Mouse (Mus musculus): ENCODE data around the gene Tecta. TPM values are rescaled to one million over a fixed set of nuclear protein-coding genes. Genes with fewer than 3 reads are reported as not detected.

The Tecta gene
- total and polyA plus RNA-seq, 3 experiments = 0.11 TPM; not detected in 2

DNA sequence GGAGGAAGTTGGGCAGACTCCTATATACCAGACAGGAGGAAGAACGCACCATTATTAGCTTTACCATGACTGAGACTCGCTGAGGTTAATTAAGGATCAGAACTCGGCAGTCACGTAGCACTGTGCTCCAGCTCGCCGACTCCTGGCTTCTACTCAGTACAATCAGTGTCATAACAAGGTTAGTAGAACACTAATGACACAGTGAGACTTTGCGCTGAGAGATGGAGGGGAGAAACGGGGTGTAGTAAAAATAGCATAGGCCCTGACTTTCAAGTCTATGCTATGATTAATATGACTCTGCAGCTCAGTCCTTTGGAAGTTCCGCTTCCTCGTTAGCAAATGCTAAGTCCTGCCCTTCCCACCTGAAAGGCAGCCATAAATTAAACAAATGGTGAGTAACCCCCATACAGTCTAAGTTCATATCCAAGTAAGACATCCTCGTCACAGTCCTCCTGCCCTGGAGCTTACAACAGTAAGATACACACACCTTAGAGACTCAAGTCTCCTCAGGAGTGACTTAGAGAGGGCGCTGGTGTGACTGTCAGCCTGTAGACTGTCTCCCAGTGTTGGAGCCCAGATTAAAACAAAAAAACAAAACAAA, 17.7 kb upstream of the Tecta start:
- ATAC-seq (ENCODE audit: extremely low read depth, insufficient number of reproducible peaks, low FRiP score, poor library complexity, severe bottlenecking) (no peak), DNase-seq (ENCODE audit: low spot score) (no peak)
- Histone ChIP-seq H3K36me3 (replicated peaks) (peaks cover 92% of the 10 kb centered on the region), H3K4me3 (ENCODE audit: low read depth, low read length) (no peak overlapping the region), H3K27me3 (ENCODE audit: insufficient read depth, low read length) (no peaks in the 10 kb centered on the region), H3K4me1 (ENCODE audit: insufficient read depth, low read depth, low read length) (no peaks in the 10 kb centered on the region; the same call in 1 of the 2 replicates), H3K9me3 (replicated peaks) (no peaks in the 10 kb centered on the region)
- no peak for TF ChIP-seq POLR2AphosphoS5 (IDR thresholded peaks at IDR 0.05; ENCODE audit: insufficient replicate concordance, low read depth, low read length)

DNA sequence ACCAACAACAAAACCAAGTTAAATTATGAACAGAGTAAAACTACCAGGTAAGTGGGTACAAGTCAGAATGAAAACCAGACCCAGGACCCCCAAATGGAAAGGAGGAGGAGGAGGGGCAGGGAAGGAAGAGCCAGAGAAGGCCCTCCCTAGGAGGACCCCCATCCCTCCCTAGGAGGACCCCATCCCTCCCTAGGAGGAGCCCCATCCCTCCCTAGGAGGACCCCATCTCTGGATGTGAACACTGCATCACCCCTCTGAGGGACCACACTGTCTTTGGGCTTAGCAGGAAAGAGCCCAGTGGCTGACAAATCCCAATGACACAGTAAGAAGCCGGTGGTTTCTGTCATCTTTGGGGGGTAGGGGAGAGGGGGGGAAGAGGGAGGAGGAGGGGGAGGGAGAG, 15.5 kb upstream of the Tecta start:
- ATAC-seq (ENCODE audit: extremely low read depth, insufficient number of reproducible peaks, low FRiP score, poor library complexity, severe bottlenecking) (no peak), DNase-seq (ENCODE audit: low spot score) (no peak)
- H3K27me3 ChIP-seq (ENCODE audit: insufficient read depth, low read length) = no peaks in the 10 kb centered on the region
- H3K4me3 ChIP-seq (ENCODE audit: low read depth, low read length) = no peak overlapping the region
- H3K36me3 ChIP-seq (replicated peaks) = peaks cover 78% of the 10 kb centered on the region
- no peaks in the 10 kb centered on the region for H3K4me1 ChIP-seq (ENCODE audit: insufficient read depth, low read depth, low read length)
- TF ChIP-seq CTCF (IDR thresholded peaks at IDR 0.05; ENCODE audit: low read depth, low read length) = no peak
- TF ChIP-seq GATA2 (IDR thresholded peaks at IDR 0.05; ENCODE audit: borderline replicate concordance, low read depth, low read length) = no peak
- TF ChIP-seq GATA1 (IDR thresholded peaks at IDR 0.05; ENCODE audit: borderline replicate concordance, low read length) = no peak
- no peak for TF ChIP-seq POLR2AphosphoS5 (IDR thresholded peaks at IDR 0.05; ENCODE audit: insufficient replicate concordance, low read depth, low read length)
- no peak for TF ChIP-seq TAL1 (conservative IDR thresholded peaks at IDR 0.05; ENCODE audit: low read depth, low read length)
- H3K9me3 ChIP-seq (replicated peaks) = no peaks in the 10 kb centered on the region

DNA sequence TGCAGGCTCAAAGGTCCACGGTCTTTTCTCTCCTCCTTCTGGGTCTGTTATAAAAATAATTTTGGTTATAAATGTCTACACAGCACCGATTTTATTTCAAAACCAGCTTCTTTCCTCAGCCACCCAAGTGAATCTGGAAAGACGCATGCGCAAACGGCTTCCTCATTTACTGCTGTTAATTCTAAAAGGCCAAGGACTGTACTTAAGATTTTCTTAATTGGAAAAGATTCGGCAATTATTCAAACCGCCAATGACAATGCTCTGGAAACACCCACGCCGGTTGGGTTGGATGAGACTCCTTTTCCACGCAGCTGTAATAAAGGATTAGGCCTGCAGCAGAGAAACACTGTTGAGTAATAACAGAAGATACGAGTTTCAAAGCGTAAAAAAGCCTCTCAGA, 13.6 kb upstream of the Tecta start:
- TF ChIP-seq TAL1 (conservative IDR thresholded peaks at IDR 0.05; ENCODE audit: low read depth, low read length) (no peak), GATA2 (IDR thresholded peaks at IDR 0.05; ENCODE audit: borderline replicate concordance, low read depth, low read length) (no peak), POLR2AphosphoS5 (IDR thresholded peaks at IDR 0.05; ENCODE audit: insufficient replicate concordance, low read depth, low read length) (no peak), CTCF (IDR thresholded peaks at IDR 0.05; ENCODE audit: low read depth, low read length) (no peak), GATA1 (IDR thresholded peaks at IDR 0.05; ENCODE audit: borderline replicate concordance, low read length) (no peak)
- DNase-seq (ENCODE audit: low spot score) (no peak), ATAC-seq (ENCODE audit: extremely low read depth, insufficient number of reproducible peaks, low FRiP score, poor library complexity, severe bottlenecking) (no peak)
- Histone ChIP-seq H3K4me1 (ENCODE audit: insufficient read depth, low read depth, low read length) (no peaks in the 10 kb centered on the region), H3K27me3 (ENCODE audit: insufficient read depth, low read length) (no peaks in the 10 kb centered on the region), H3K4me3 (ENCODE audit: low read depth, low read length) (no peak overlapping the region), H3K36me3 (replicated peaks) (peaks cover 66% of the 10 kb centered on the region), H3K9me3 (replicated peaks) (no peaks in the 10 kb centered on the region)

DNA sequence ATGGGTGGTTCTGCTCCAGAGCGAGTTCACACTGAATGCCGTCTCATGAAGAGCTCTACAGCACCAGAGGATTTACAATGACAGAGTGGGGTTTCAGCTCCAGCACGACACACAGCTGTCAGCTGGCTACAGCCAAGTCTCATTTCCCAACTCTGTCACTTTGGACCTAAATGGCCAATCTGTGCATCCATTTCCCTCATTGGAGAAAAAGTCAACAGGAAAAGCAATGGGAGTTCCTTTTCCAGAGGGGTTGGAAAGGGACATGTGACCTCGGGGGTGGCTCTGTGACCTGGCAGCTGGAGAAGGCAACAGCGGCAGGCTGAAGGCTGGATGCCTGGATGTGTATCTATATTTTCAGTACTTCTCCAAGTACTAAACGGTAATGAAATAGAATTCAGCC, 11.6 kb upstream of the Tecta start:
- Histone ChIP-seq H3K27me3 (ENCODE audit: insufficient read depth, low read length) (peaks cover 8% of the 10 kb centered on the region), H3K4me3 (ENCODE audit: low read depth, low read length) (no peak overlapping the region), H3K36me3 (replicated peaks) (peaks cover 46% of the 10 kb centered on the region), H3K9me3 (replicated peaks) (no peaks in the 10 kb centered on the region), H3K4me1 (ENCODE audit: insufficient read depth, low read depth, low read length) (peaks cover 2% of the 10 kb centered on the region; the same call in 1 of the 2 replicates)
- DNase-seq (ENCODE audit: low spot score) (no peak), ATAC-seq (ENCODE audit: extremely low read depth, insufficient number of reproducible peaks, low FRiP score, poor library complexity, severe bottlenecking) (no peak)
- no peak for TF ChIP-seq GATA1 (IDR thresholded peaks at IDR 0.05; ENCODE audit: borderline replicate concordance, low read length)
- TF ChIP-seq POLR2AphosphoS5 (IDR thresholded peaks at IDR 0.05; ENCODE audit: insufficient replicate concordance, low read depth, low read length) = no peak
- TF ChIP-seq TAL1 (conservative IDR thresholded peaks at IDR 0.05; ENCODE audit: low read depth, low read length) = no peak
- no peak for TF ChIP-seq GATA2 (IDR thresholded peaks at IDR 0.05; ENCODE audit: borderline replicate concordance, low read depth, low read length)
- no peak for TF ChIP-seq CTCF (IDR thresholded peaks at IDR 0.05; ENCODE audit: low read depth, low read length)

DNA sequence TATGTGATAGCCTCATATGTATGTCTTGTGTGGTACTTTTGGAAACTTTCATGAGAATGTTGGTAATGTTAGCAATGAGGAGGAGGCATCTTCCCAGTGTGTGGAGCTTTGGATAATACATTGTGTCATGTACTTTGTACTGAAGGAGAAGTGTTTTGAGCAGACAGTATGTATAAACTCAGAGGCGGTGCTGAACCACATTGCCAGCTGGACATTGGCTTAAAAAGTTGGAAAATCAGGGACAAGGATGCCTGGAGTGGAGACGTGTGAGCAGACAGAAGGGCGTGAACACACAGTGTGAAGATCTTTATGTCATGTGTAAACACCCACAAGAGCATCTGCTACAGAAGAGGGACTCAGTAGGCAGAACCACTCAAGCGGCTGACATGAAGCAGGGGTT, 6.0 kb upstream of the Tecta start:
- ATAC-seq (ENCODE audit: extremely low read depth, insufficient number of reproducible peaks, low FRiP score, poor library complexity, severe bottlenecking) = no peak
- Histone ChIP-seq H3K27me3 (ENCODE audit: insufficient read depth, low read length) (peaks cover 33% of the 10 kb centered on the region), H3K4me1 (ENCODE audit: insufficient read depth, low read depth, low read length) (peaks cover 2% of the 10 kb centered on the region; the same call in 1 of the 2 replicates)

DNA sequence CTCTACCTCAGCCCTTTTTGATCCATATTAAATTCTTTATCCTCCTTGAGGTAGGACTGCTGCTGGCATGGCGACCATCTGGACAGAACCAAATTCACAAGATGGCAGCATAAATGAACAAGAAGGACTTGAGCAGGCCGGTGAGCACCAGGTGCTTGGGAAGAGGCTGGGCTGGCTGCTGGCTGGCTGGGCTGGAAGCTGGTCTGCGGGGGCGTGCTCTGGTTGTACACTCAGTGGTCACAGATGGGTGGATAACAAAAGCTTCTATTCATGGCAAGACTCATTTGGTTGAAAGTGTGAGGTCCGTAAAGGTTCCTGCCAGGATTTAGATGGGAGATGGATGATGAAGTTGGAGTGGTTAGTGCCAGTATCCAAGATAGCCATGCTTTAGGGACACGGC, 1.8 kb upstream of the Tecta start:
- no peak for ATAC-seq (ENCODE audit: extremely low read depth, insufficient number of reproducible peaks, low FRiP score, poor library complexity, severe bottlenecking)
- no peak for DNase-seq (ENCODE audit: low spot score)
- Histone ChIP-seq H3K9me3 (replicated peaks) (no peaks in the 10 kb centered on the region), H3K36me3 (replicated peaks) (no peaks in the 10 kb centered on the region), H3K4me1 (ENCODE audit: insufficient read depth, low read depth, low read length) (peaks cover 9% of the 10 kb centered on the region), H3K27me3 (ENCODE audit: insufficient read depth, low read length) (peaks cover 40% of the 10 kb centered on the region), H3K4me3 (ENCODE audit: low read depth, low read length) (no peak overlapping the region)
- no peak for TF ChIP-seq POLR2AphosphoS5 (IDR thresholded peaks at IDR 0.05; ENCODE audit: insufficient replicate concordance, low read depth, low read length)
- no peak for TF ChIP-seq TAL1 (conservative IDR thresholded peaks at IDR 0.05; ENCODE audit: low read depth, low read length)
- TF ChIP-seq CTCF (IDR thresholded peaks at IDR 0.05; ENCODE audit: low read depth, low read length) = no peak
- TF ChIP-seq GATA1 (IDR thresholded peaks at IDR 0.05; ENCODE audit: borderline replicate concordance, low read length) = no peak
- no peak for TF ChIP-seq GATA2 (IDR thresholded peaks at IDR 0.05; ENCODE audit: borderline replicate concordance, low read depth, low read length)

More for the DNA sequence above, 6.0 kb upstream of the Tecta start:
- Histone ChIP-seq H3K4me3 (ENCODE audit: low read depth, low read length) (no peak overlapping the region), H3K9me3 (replicated peaks) (no peaks in the 10 kb centered on the region), H3K36me3 (replicated peaks) (no peaks in the 10 kb centered on the region)
- TF ChIP-seq GATA1 (IDR thresholded peaks at IDR 0.05; ENCODE audit: borderline replicate concordance, low read length) (no peak), TAL1 (conservative IDR thresholded peaks at IDR 0.05; ENCODE audit: low read depth, low read length) (no peak), POLR2AphosphoS5 (IDR thresholded peaks at IDR 0.05; ENCODE audit: insufficient replicate concordance, low read depth, low read length) (no peak), CTCF (IDR thresholded peaks at IDR 0.05; ENCODE audit: low read depth, low read length) (no peak), GATA2 (IDR thresholded peaks at IDR 0.05; ENCODE audit: borderline replicate concordance, low read depth, low read length) (no peak)
- no peak for DNase-seq (ENCODE audit: low spot score)

Measured in G1E (cell line).